Mouse (Mus musculus): ENCODE measurements around the gene Gm16867.
"Not testable (repeated sequence)": the region's sequence is repeated elsewhere in the genome, so short reads cannot be mapped to it uniquely, and the experiment has no call there.

GRCm38 (mm10) chr14:69544033-69544432, 40.9 kb upstream of the Gm16867 start:
- TF ChIP-seq CTCF (IDR thresholded peaks at IDR 0.05 in 2 of 3, conservative IDR thresholded peaks at IDR 0.05 in 1 of 3; ENCODE audit: control insufficient read depth in 1 of 3, insufficient read depth in 1 of 3, low read depth in 2 of 3, low read length in 3 of 3, poor library complexity in 1 of 3, severe bottlenecking in 1 of 3); NRF1 (IDR thresholded peaks at IDR 0.05; ENCODE audit: insufficient read depth, low read depth, low read length, poor library complexity, severe bottlenecking): not testable (repeated sequence)
